Mouse (Mus musculus) mesoderm, embryonic 11.5 days (tissue): ENCODE data around the gene Ntn3.

Experiments
- DNase-seq: peaks from one replicate; pipeline ENCODE4 v3.0.0-alpha.2; 2012; ENCODE audit warnings: low read depth, low spot score

Ntn3 gene

GRCm38 (mm10) chr17:24191481-24191880 is 17.9 kb downstream of the Ntn3 start:
- DNase-seq = no peak

- no peak for DNase-seq
Measured at GRCm38 (mm10) chr17:24190934-24191333, 18.4 kb downstream of the Ntn3 start.

GRCm38 (mm10) chr17:24174259-24174658 is 35.1 kb downstream of the Ntn3 start:
- DNase-seq = no peak

- peak; percentile 84 for DNase-seq
Measured at GRCm38 (mm10) chr17:24173423-24173822, 35.9 kb downstream of the Ntn3 start.

- DNase-seq = no peak
Measured at GRCm38 (mm10) chr17:24171738-24172137, 37.6 kb downstream of the Ntn3 start.

- no peak for DNase-seq
Measured at GRCm38 (mm10) chr17:24170729-24171128, 38.6 kb downstream of the Ntn3 start.

GRCm38 (mm10) chr17:24170125-24170524 is 39.2 kb downstream of the Ntn3 start:
- DNase-seq = no peak

- DNase-seq = peak; percentile 95
Measured at GRCm38 (mm10) chr17:24169317-24170065, 39.8 kb downstream of the Ntn3 start, which contains the start of gene Atp6v0c. Atp6v0c (minus strand) TSS chr17:24169702.

GRCm38 (mm10) chr17:24168590-24169277 is 40.6 kb downstream of the Ntn3 start:
- DNase-seq = peak; percentile 87

GRCm38 (mm10) chr17:24167891-24168505 is 41.3 kb downstream of the Ntn3 start:
- no peak for DNase-seq

- DNase-seq = no peak
Measured at GRCm38 (mm10) chr17:24167120-24167519, 42.2 kb downstream of the Ntn3 start.

- DNase-seq = no peak
Measured at GRCm38 (mm10) chr17:24164566-24165259, 44.6 kb downstream of the Ntn3 start.

GRCm38 (mm10) chr17:24163176-24163962 is 46.0 kb downstream of the Ntn3 start, which contains the start of gene Amdhd2:
Amdhd2 (minus strand) TSS chr17:24163766.
- peak; percentile 99 for DNase-seq

GRCm38 (mm10) chr17:24162584-24163175 is 46.7 kb downstream of the Ntn3 start:
- no peak for DNase-seq

- no peak for DNase-seq
Measured at GRCm38 (mm10) chr17:24161466-24161865, 47.9 kb downstream of the Ntn3 start.

- DNase-seq = no peak
Measured at GRCm38 (mm10) chr17:24157526-24157925, 51.8 kb downstream of the Ntn3 start.

- DNase-seq = no peak
Measured at GRCm38 (mm10) chr17:24157121-24157520, 52.2 kb downstream of the Ntn3 start.

GRCm38 (mm10) chr17:24156394-24156793 is 52.9 kb downstream of the Ntn3 start:
- DNase-seq = no peak

- DNase-seq = no peak
Measured at GRCm38 (mm10) chr17:24155742-24156141, 53.6 kb downstream of the Ntn3 start.

GRCm38 (mm10) chr17:24154463-24154862 is 54.9 kb downstream of the Ntn3 start:
- DNase-seq = no peak
